Mouse (Mus musculus) liver, postnatal 0 days (tissue): ENCODE data around the gene Ube2i.

ENCODE experiments used
- CTCF ChIP-seq: sonication (generic); IDR thresholded peaks from 2 replicates; pipeline ENCODE4 v1.5.1; 2016; ENCODE audit warnings: antibody characterized with exemption, low read depth
- EP300 ChIP-seq: IDR thresholded peaks from 2 replicates; pipeline ENCODE4 v1.6.1; 2016; ENCODE audit warnings: antibody characterized with exemption, low read depth, mild to moderate bottlenecking

- TF ChIP-seq CTCF (no peak), EP300 (no peak)
These were observed 21.8 kb downstream of the Ube2i start for GRCm38 (mm10) chr17:25252643-25253042.
